Mouse (Mus musculus): ENCODE data around the gene Dnajc6.

- TF ChIP-seq CTCF (conservative IDR thresholded peaks at IDR 0.05; ENCODE audit: insufficient read depth, insufficient read length, low read depth, low read length) (no peak), POLR2A (IDR thresholded peaks at IDR 0.05; ENCODE audit: low read depth, low read length) (no peak)
Observed at GRCm38 (mm10) chr4:101647976-101648642, 151.7 kb downstream of the Dnajc6 start.

Data from kidney, adult 2 months (tissue).